Mouse (Mus musculus) kidney, embryonic 15.5 days (tissue): Measurements from ENCODE around the gene Lipe. TPM values are rescaled to one million over a fixed set of nuclear protein-coding genes. Genes with fewer than 3 reads are reported as not detected.
A peak's percentile ranks its signal among the peaks of the same experiment; 100 is the strongest.
"Not testable (repeated sequence)": the region's sequence is repeated elsewhere in the genome, so short reads cannot be mapped to it uniquely, and the experiment has no call there.

Source experiments
- ATAC-seq: fragments of 200-750 bp; cut with Nextera tagmentation; replicated peaks from 2 replicates; pipeline ENCODE4 v1.8.0; 2017; ENCODE audit warnings: moderate TSS enrichment; ENCODE audit not compliant: low FRiP score
- H3K27ac ChIP-seq: fragments of 300-500 bp; sonication (generic); 2 replicates; pipeline ENCODE4 v1.5.1; 2015; ENCODE audit warnings: mild to moderate bottlenecking, inconsistent platforms
- H3K27me3 ChIP-seq: fragments of 300-500 bp; sonication (generic); 2 replicates; pipeline ENCODE4 v1.6.1; 2015; ENCODE audit warnings: inconsistent platforms
- H3K36me3 ChIP-seq: fragments of 300-500 bp; sonication (generic); 2 replicates; pipeline ENCODE4 v1.6.1; 2015; ENCODE audit warnings: inconsistent platforms
- H3K4me1 ChIP-seq: fragments of 300-500 bp; sonication (generic); 2 replicates; pipeline ENCODE4 v1.6.1; 2015; ENCODE audit warnings: inconsistent platforms
- H3K4me2 ChIP-seq: fragments of 300-500 bp; sonication (generic); 2 replicates; pipeline ENCODE4 v1.6.1; 2015; ENCODE audit warnings: moderate library complexity, mild to moderate bottlenecking, inconsistent platforms
- H3K4me3 ChIP-seq: fragments of 300-500 bp; sonication (generic); replicated peaks from 2 replicates; pipeline ENCODE4 v1.5.1; 2015; ENCODE audit warnings: mild to moderate bottlenecking, inconsistent platforms
- H3K9ac ChIP-seq: fragments of 300-500 bp; sonication (generic); 2 replicates; pipeline ENCODE4 v1.6.1; 2015; ENCODE audit warnings: mild to moderate bottlenecking, inconsistent platforms
- H3K9me3 ChIP-seq: fragments of 300-500 bp; sonication (generic); replicated peaks from 2 replicates; pipeline ENCODE4 v1.6.1; 2016; ENCODE audit warnings: inconsistent platforms
- WGBS: fragments of 180-500 bp; shearing (Covaris S2); methylation state at CpG from one replicate; pipeline ENCODE4 v1.1.7; 2015; ENCODE audit warnings: mixed read lengths; 5-methylcytosine and 5-hydroxymethylcytosine counted together
- polyA plus RNA-seq: library from polyadenylated mRNA; unstranded; fragments of >200 nt; fragmentation: Nextera tagmentation; extraction: Ambion mirVana; gene quantifications from 2 replicates; pipeline ENCODE4 v1.2.1, GENCODE M21; 2015

The Lipe gene
- polyA plus RNA-seq, 1 experiment from 2014 or later, result 12.2 TPM

- 55% methylated on average over 4 of the region's 4 CpGs for WGBS
- Histone ChIP-seq H3K4me3 (no peak overlapping the region), H3K27ac (no peak overlapping the region), H3K27me3 (no peaks in the 10 kb centered on the region), H3K9me3 (no peaks in the 10 kb centered on the region), H3K36me3 (no peaks in the 10 kb centered on the region), H3K4me2 (no peak overlapping the region), H3K4me1 (0 out of 2 replicates have a peak, but pooled peaks cover 5% of the 10 kb centered on the region), H3K9ac (no peak overlapping the region)
- ATAC-seq, result no peak
Measured at GRCm38 (mm10) chr7:25409114-25409760, 10.7 kb upstream of the Lipe start.

- WGBS, result 76% methylated on average over 7 of the region's 7 CpGs
- Histone ChIP-seq H3K9ac (no peak overlapping the region), H3K27ac (no peak overlapping the region), H3K27me3 (no peaks in the 10 kb centered on the region), H3K4me1 (peaks cover 9% of the 10 kb centered on the region), H3K4me2 (no peak overlapping the region), H3K36me3 (no peaks in the 10 kb centered on the region), H3K4me3 (no peak overlapping the region), H3K9me3 (no peaks in the 10 kb centered on the region)
- ATAC-seq, result no peak
Measured at GRCm38 (mm10) chr7:25406468-25406867, 8.0 kb upstream of the Lipe start.

GRCm38 (mm10) chr7:25402671-25403101, 4.2 kb upstream of the Lipe start:
- Histone ChIP-seq H3K4me3 (no peak overlapping the region), H3K9me3 (no peaks in the 10 kb centered on the region), H3K27ac (peak overlapping the region; percentile 59; the same call in 1 of the 2 replicates), H3K9ac (no peak overlapping the region), H3K4me2 (no peak overlapping the region), H3K36me3 (no peaks in the 10 kb centered on the region), H3K4me1 (peaks cover 13% of the 10 kb centered on the region), H3K27me3 (no peaks in the 10 kb centered on the region)
- ATAC-seq, result peak; percentile 76; the same call in 1 of the 2 replicates
- 0% methylated on average over 2 of the region's 2 CpGs for WGBS

- Histone ChIP-seq H3K4me2 (no peak overlapping the region), H3K36me3 (no peaks in the 10 kb centered on the region), H3K4me1 (peaks cover 19% of the 10 kb centered on the region), H3K9ac (no peak overlapping the region), H3K9me3 (no peaks in the 10 kb centered on the region), H3K27ac (peak overlapping the region; percentile 59), H3K4me3 (no peak overlapping the region), H3K27me3 (no peaks in the 10 kb centered on the region)
- no peak for ATAC-seq
- WGBS, result 41% methylated on average over 5 of the region's 5 CpGs
Measured at GRCm38 (mm10) chr7:25401986-25402385, 3.5 kb upstream of the Lipe start.

- Histone ChIP-seq H3K36me3 (no peaks in the 10 kb centered on the region), H3K4me1 (peaks cover 22% of the 10 kb centered on the region), H3K4me2 (no peak overlapping the region), H3K9ac (no peak overlapping the region), H3K9me3 (no peaks in the 10 kb centered on the region), H3K4me3 (no peak overlapping the region), H3K27me3 (no peaks in the 10 kb centered on the region), H3K27ac (no peak overlapping the region)
- ATAC-seq, result no peak
- WGBS, result 43% methylated on average over 2 of the region's 2 CpGs
Measured at GRCm38 (mm10) chr7:25401551-25401950, 3.0 kb upstream of the Lipe start.

- peaks cover 37% of the 10 kb centered on the region for H3K4me1 ChIP-seq
- not testable (repeated sequence) for H3K27me3 ChIP-seq, H3K4me3 ChIP-seq, H3K9ac ChIP-seq, H3K36me3 ChIP-seq, H3K27ac ChIP-seq, H3K9me3 ChIP-seq, ATAC-seq, H3K4me2 ChIP-seq
Measured at GRCm38 (mm10) chr7:25399028-25399427, 518 bp upstream of the Lipe start.

GRCm38 (mm10) chr7:25396621-25397020, 1.9 kb downstream of the Lipe start:
- 90% methylated on average over 14 of the region's 14 CpGs for WGBS
- peak; percentile 14 for ATAC-seq
- H3K27me3 ChIP-seq, result no peaks in the 10 kb centered on the region
- peaks cover 41% of the 10 kb centered on the region for H3K4me1 ChIP-seq
- H3K4me3 ChIP-seq, result peak overlapping the region; percentile 57; the same call in 1 of the 2 replicates
- H3K9me3 ChIP-seq, result no peaks in the 10 kb centered on the region
- peak overlapping the region; percentile 84 for H3K27ac ChIP-seq
- H3K36me3 ChIP-seq, result no peaks in the 10 kb centered on the region
- H3K4me2 ChIP-seq, result peak overlapping the region; percentile 70
- no peak overlapping the region for H3K9ac ChIP-seq

- peak; percentile 96 for ATAC-seq
- H3K9ac ChIP-seq, result peak overlapping the region; percentile 56
- no peaks in the 10 kb centered on the region for H3K9me3 ChIP-seq
- peaks cover 46% of the 10 kb centered on the region for H3K4me1 ChIP-seq
- peak overlapping the region; percentile 57 for H3K4me3 ChIP-seq
- H3K36me3 ChIP-seq, result no peaks in the 10 kb centered on the region
- peak overlapping the region; percentile 70 for H3K4me2 ChIP-seq
- no peaks in the 10 kb centered on the region for H3K27me3 ChIP-seq
- peak overlapping the region; percentile 84 for H3K27ac ChIP-seq
- WGBS, result 8% methylated on average over 52 of the region's 52 CpGs
Measured at GRCm38 (mm10) chr7:25395558-25396521, 2.7 kb downstream of the Lipe start.

- no peaks in the 10 kb centered on the region for H3K27me3 ChIP-seq
- no peak; the same call in 1 of the 2 replicates for ATAC-seq
- H3K4me1 ChIP-seq, result peaks cover 53% of the 10 kb centered on the region
- WGBS, result 0% methylated on average over 22 of the region's 22 CpGs
- H3K9ac ChIP-seq, result peak overlapping the region; percentile 56
- no peaks in the 10 kb centered on the region for H3K36me3 ChIP-seq
- no peaks in the 10 kb centered on the region for H3K9me3 ChIP-seq
- peak overlapping the region; percentile 70 for H3K4me2 ChIP-seq
- H3K27ac ChIP-seq, result peak overlapping the region; percentile 84
- peak overlapping the region; percentile 57 for H3K4me3 ChIP-seq
Measured at GRCm38 (mm10) chr7:25395186-25395557, 3.3 kb downstream of the Lipe start.

GRCm38 (mm10) chr7:25394754-25395153, 3.8 kb downstream of the Lipe start:
- 17% methylated on average over 7 of the region's 7 CpGs for WGBS
- peak overlapping the region; percentile 56 for H3K9ac ChIP-seq
- H3K27me3 ChIP-seq, result no peaks in the 10 kb centered on the region
- H3K4me3 ChIP-seq, result peak overlapping the region; percentile 57
- H3K9me3 ChIP-seq, result no peaks in the 10 kb centered on the region
- peak overlapping the region; percentile 70 for H3K4me2 ChIP-seq
- ATAC-seq, result no peak
- H3K4me1 ChIP-seq, result peaks cover 57% of the 10 kb centered on the region
- no peaks in the 10 kb centered on the region for H3K36me3 ChIP-seq
- H3K27ac ChIP-seq, result peak overlapping the region; percentile 84; the same call in 1 of the 2 replicates

- H3K27ac ChIP-seq, result no peak overlapping the region
- ATAC-seq, result no peak
- H3K4me2 ChIP-seq, result peak overlapping the region; percentile 70
- no peaks in the 10 kb centered on the region for H3K27me3 ChIP-seq
- WGBS, result 71% methylated on average over 8 of the region's 8 CpGs
- no peaks in the 10 kb centered on the region for H3K9me3 ChIP-seq
- peaks cover 5% of the 10 kb centered on the region for H3K36me3 ChIP-seq
- H3K4me1 ChIP-seq, result peaks cover 57% of the 10 kb centered on the region
- no peak overlapping the region for H3K9ac ChIP-seq
- no peak overlapping the region for H3K4me3 ChIP-seq
Measured at GRCm38 (mm10) chr7:25393451-25394210, 4.9 kb downstream of the Lipe start.
